Mouse (Mus musculus) myocyte (in vitro differentiated cells): ENCODE measurements at regions not wholly inside any gene's neighbourhood (a gene's known extent, or its start where the extent isn't known, plus 50 kb on each side); places are given as distances from the start of the nearest gene placed in this dataset.

Source experiments
- H3K27me3 ChIP-seq: one replicate; pipeline ENCODE4 v1.6.1; 2011; ENCODE audit not compliant: control insufficient read depth, insufficient read depth, insufficient read length
- H3K36me3 ChIP-seq: one replicate; pipeline ENCODE4 v1.6.1; 2011; ENCODE audit not compliant: control insufficient read depth, insufficient read depth
- H3K4me2 ChIP-seq: one replicate; pipeline ENCODE4 v1.6.1; 2011; ENCODE audit warnings: low read depth, control low read depth
- H3K4me3 ChIP-seq: one replicate; pipeline ENCODE4 v1.5.1; 2011; ENCODE audit warnings: mild to moderate bottlenecking, control low read depth, moderate library complexity
- H3K79me2 ChIP-seq: one replicate; pipeline ENCODE4 v1.6.1; 2011; ENCODE audit not compliant: control insufficient read depth, insufficient read depth
- H3ac ChIP-seq: one replicate; pipeline ENCODE4 v1.6.1; 2011; ENCODE audit not compliant: control insufficient read depth, insufficient read length
- CEBPB ChIP-seq: IDR thresholded peaks from 2 replicates; pipeline ENCODE4 v1.6.1; 2011; ENCODE audit warnings: mild to moderate bottlenecking, moderate library complexity; ENCODE audit not compliant: poor library complexity, insufficient read depth, severe bottlenecking
- E2F4 ChIP-seq: IDR thresholded peaks from one replicate; pipeline ENCODE4 v1.6.1; 2011; ENCODE audit warnings: mild to moderate bottlenecking, control low read depth, moderate library complexity; ENCODE audit not compliant: insufficient read depth
- MAX ChIP-seq: IDR thresholded peaks from one replicate; pipeline ENCODE4 v1.6.1; 2011; ENCODE audit warnings: low read depth, mild to moderate bottlenecking, control low read depth
- MYOD1 ChIP-seq, 3 experiments: IDR thresholded peaks; one replicate each; pipeline ENCODE4 v1.6.1; 2011; ENCODE audit warnings: control low read depth in 2 of 3, low read depth in 2 of 3, mild to moderate bottlenecking in 2 of 3, moderate library complexity in 1 of 3; ENCODE audit not compliant: insufficient read length in 2 of 3, control insufficient read depth in 1 of 3
- MYOG ChIP-seq, 3 experiments: IDR thresholded peaks; one replicate each; pipeline ENCODE4 v1.6.1; 2011; ENCODE audit warnings: control low read depth in 2 of 3, low read depth in 2 of 3, mild to moderate bottlenecking in 2 of 3; ENCODE audit not compliant: insufficient read length in 2 of 3, control insufficient read depth in 1 of 3, insufficient read depth in 1 of 3
- POLR2A ChIP-seq: IDR thresholded peaks from one replicate; pipeline ENCODE4 v1.6.1; 2011; ENCODE audit warnings: low read depth, mild to moderate bottlenecking, control low read depth, moderate library complexity; ENCODE audit not compliant: insufficient read length
- POLR2AphosphoS2 ChIP-seq: IDR thresholded peaks from one replicate; pipeline ENCODE4 v1.6.1; 2011; ENCODE audit warnings: low read depth, control low read depth; ENCODE audit not compliant: insufficient read length
- REST ChIP-seq: IDR thresholded peaks from one replicate; pipeline ENCODE4 v1.6.1; 2011; ENCODE audit warnings: mild to moderate bottlenecking, control low read depth, moderate library complexity; ENCODE audit not compliant: insufficient read depth, insufficient read length
- SRF ChIP-seq: IDR thresholded peaks from one replicate; pipeline ENCODE4 v1.6.1; 2011; ENCODE audit warnings: low read depth; ENCODE audit not compliant: control insufficient read depth, insufficient read length
- TCF12 ChIP-seq: IDR thresholded peaks from one replicate; pipeline ENCODE4 v1.6.1; 2011; ENCODE audit warnings: mild to moderate bottlenecking, control low read depth; ENCODE audit not compliant: poor library complexity, insufficient read depth, severe bottlenecking
- TCF3 ChIP-seq: IDR thresholded peaks from one replicate; pipeline ENCODE4 v1.6.1; 2011; ENCODE audit warnings: low read depth, control low read depth; ENCODE audit not compliant: insufficient read length
- USF1 ChIP-seq: IDR thresholded peaks from one replicate; pipeline ENCODE4 v1.6.1; 2011; ENCODE audit warnings: low read depth, mild to moderate bottlenecking, control low read depth, moderate library complexity

- no peak for TF ChIP-seq POLR2A
- no peak for TF ChIP-seq E2F4
- no peak for TF ChIP-seq TCF12
- no peak for TF ChIP-seq SRF
- TF ChIP-seq CEBPB: no peak
- no peak for TF ChIP-seq TCF3
- no peak for TF ChIP-seq REST
- TF ChIP-seq MYOD1 (IDR thresholded peaks at IDR 0.05; ENCODE audit: control insufficient read depth in 1 of 3, insufficient read length in 2 of 3, low read depth in 2 of 3): no peak
- TF ChIP-seq MAX: no peak
- no peak for TF ChIP-seq MYOG (IDR thresholded peaks at IDR 0.05; ENCODE audit: control insufficient read depth in 1 of 3, insufficient read depth in 1 of 3, insufficient read length in 2 of 3, low read depth in 2 of 3)
- no peak for TF ChIP-seq USF1
- no peak for TF ChIP-seq POLR2AphosphoS2
- no peaks in the 10 kb centered on the region for H3K36me3 ChIP-seq
- H3K79me2 ChIP-seq: no peaks in the 10 kb centered on the region
- H3K4me3 ChIP-seq: no peak overlapping the region
- no peak overlapping the region for H3ac ChIP-seq
- H3K27me3 ChIP-seq: no peaks in the 10 kb centered on the region
- no peak overlapping the region for H3K4me2 ChIP-seq
Measured at GRCm38 (mm10) chr10:26664270-26664669, 89.0 kb upstream of the Arhgap18 start.

DNA sequence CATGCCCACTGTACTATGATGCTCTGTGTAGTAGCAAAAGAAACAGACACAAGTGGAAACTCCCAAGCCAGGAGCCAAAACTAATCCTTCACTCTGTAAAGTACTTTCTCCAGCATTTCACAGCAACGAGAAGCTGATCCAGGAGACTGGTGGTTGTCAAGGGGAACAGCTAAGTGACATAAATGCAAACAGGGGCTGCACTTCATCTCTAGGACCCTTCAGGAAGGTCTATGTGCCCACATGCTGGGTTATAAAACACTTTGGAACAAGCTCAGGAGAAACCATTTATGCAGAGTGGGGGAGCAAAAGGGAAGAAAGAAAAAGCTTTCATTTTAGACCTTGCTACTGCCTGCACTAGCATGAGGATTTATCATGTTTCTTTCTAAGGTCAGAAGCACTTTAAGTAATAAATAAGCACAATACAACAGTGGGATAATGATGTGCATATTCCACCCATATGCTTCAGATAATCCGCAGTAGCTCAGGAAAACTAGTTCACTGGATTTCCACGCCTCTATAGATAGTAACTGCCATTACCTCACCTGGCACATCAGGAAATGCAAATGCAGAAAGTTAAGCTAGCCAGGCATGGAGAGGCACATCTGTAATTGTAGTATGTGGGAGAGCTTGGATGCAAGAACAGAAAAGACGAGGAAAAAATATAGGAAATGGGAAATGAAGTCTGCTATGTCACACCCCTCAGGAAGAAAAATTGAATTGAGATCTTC lies 73.6 kb upstream of the Arhgap18 start:
- Histone ChIP-seq H3K27me3 (no peaks in the 10 kb centered on the region), H3K4me3 (no peak overlapping the region), H3K79me2 (no peaks in the 10 kb centered on the region), H3K36me3 (no peaks in the 10 kb centered on the region), H3K4me2 (no peak overlapping the region), H3ac (no peak overlapping the region)
- TF ChIP-seq CEBPB: no peak
- TF ChIP-seq MAX: no peak
- TF ChIP-seq SRF: no peak
- TF ChIP-seq MYOG (IDR thresholded peaks at IDR 0.05; ENCODE audit: control insufficient read depth in 1 of 3, insufficient read depth in 1 of 3, insufficient read length in 2 of 3, low read depth in 2 of 3): no peak
- no peak for TF ChIP-seq TCF12
- no peak for TF ChIP-seq E2F4
- no peak for TF ChIP-seq REST
- TF ChIP-seq USF1: no peak
- TF ChIP-seq MYOD1 (IDR thresholded peaks at IDR 0.05; ENCODE audit: control insufficient read depth in 1 of 3, insufficient read length in 2 of 3, low read depth in 2 of 3): no peak
- no peak for TF ChIP-seq POLR2A
- TF ChIP-seq POLR2AphosphoS2: no peak
- no peak for TF ChIP-seq TCF3

- TF ChIP-seq REST: no peak
- TF ChIP-seq MAX: no peak
- TF ChIP-seq USF1: no peak
- TF ChIP-seq MYOG (IDR thresholded peaks at IDR 0.05; ENCODE audit: control insufficient read depth in 1 of 3, insufficient read depth in 1 of 3, insufficient read length in 2 of 3, low read depth in 2 of 3): no peak
- no peak for TF ChIP-seq E2F4
- TF ChIP-seq CEBPB: no peak
- no peak for TF ChIP-seq MYOD1 (IDR thresholded peaks at IDR 0.05; ENCODE audit: control insufficient read depth in 1 of 3, insufficient read length in 2 of 3, low read depth in 2 of 3)
- TF ChIP-seq SRF: no peak
- no peak for TF ChIP-seq POLR2AphosphoS2
- no peak for TF ChIP-seq POLR2A
- no peak for TF ChIP-seq TCF3
- no peak for TF ChIP-seq TCF12
- Histone ChIP-seq H3K4me2 (no peak overlapping the region), H3K27me3 (no peaks in the 10 kb centered on the region), H3K36me3 (no peaks in the 10 kb centered on the region), H3ac (no peak overlapping the region), H3K79me2 (no peaks in the 10 kb centered on the region), H3K4me3 (no peak overlapping the region)
Measured at GRCm38 (mm10) chr10:26694761-26695160, 58.5 kb upstream of the Arhgap18 start.

- H3K4me2 ChIP-seq: peak overlapping the region; percentile 30
- no peak overlapping the region for H3K4me3 ChIP-seq
- H3ac ChIP-seq: no peak overlapping the region
- H3K36me3 ChIP-seq: no peaks in the 10 kb centered on the region
- H3K79me2 ChIP-seq: no peaks in the 10 kb centered on the region
- TF ChIP-seq MAX (no peak), POLR2AphosphoS2 (no peak), REST (no peak), POLR2A (no peak), USF1 (no peak), MYOG (IDR thresholded peaks at IDR 0.05; ENCODE audit: control insufficient read depth in 1 of 3, insufficient read depth in 1 of 3, insufficient read length in 2 of 3, low read depth in 2 of 3) (peak in 2 of 3 experiments; percentile 72 to 75), TCF12 (no peak), E2F4 (no peak), TCF3 (no peak), CEBPB (no peak), SRF (no peak), MYOD1 (IDR thresholded peaks at IDR 0.05; ENCODE audit: control insufficient read depth in 1 of 3, insufficient read length in 2 of 3, low read depth in 2 of 3) (peak in 2 of 3 experiments; percentile 37 to 70)
- H3K27me3 ChIP-seq: no peaks in the 10 kb centered on the region
Measured at GRCm38 (mm10) chr10:26695212-26695933, 57.8 kb upstream of the Arhgap18 start.
